Mouse (Mus musculus) activated CD4-positive, CD25-positive, alpha-beta regulatory T cell, adult 9 weeks (primary cell): Measurements from ENCODE around the gene Adgrf5. TPM values are rescaled to one million over a fixed set of nuclear protein-coding genes. Genes with fewer than 3 reads are reported as not detected.

Source experiments
- polyA plus RNA-seq: library from polyadenylated mRNA; unstranded; fragments of 100-300 nt; shearing (Covaris generic); gene quantifications from one replicate; pipeline ENCODE4 v1.2.1, GENCODE M21; 2017

The Adgrf5 gene
- polyA plus RNA-seq, result 0.09 TPM

GRCm38 (mm10) chr17:43359826-43360619 lies at the start of gene Adgrf5:
Adgrf5 (plus strand) TSS chr17:43360451.

GRCm38 (mm10) chr17:43502592-43502991 lies 142.3 kb downstream of the Adgrf5 start, which contains the start of gene Mep1a:
Mep1a (minus strand) TSS chr17:43502812.

Other genes with a start within 250 kb of the Adgrf5 start
- not detected for gene Adgrf1, start 90.1 kb upstream of the Adgrf5 start, polyA plus RNA-seq
- not detected for gene Mep1a, start 142.4 kb downstream of the Adgrf5 start, polyA plus RNA-seq
- not detected for gene Ankrd66, start 183.2 kb downstream of the Adgrf5 start, polyA plus RNA-seq
- gene Pla2g7, start 207.6 kb downstream of the Adgrf5 start, polyA plus RNA-seq, result 0.56 TPM